Mouse (Mus musculus): ENCODE measurements around the gene Ackr4.

- TF ChIP-seq POLR2A (IDR thresholded peaks at IDR 0.05; ENCODE audit: borderline replicate concordance, extremely low read depth, insufficient read depth, insufficient read length, poor library complexity, severe bottlenecking) (no peak), CTCF (IDR thresholded peaks at IDR 0.05; ENCODE audit: borderline replicate concordance, extremely low read depth, insufficient read depth, insufficient read length) (no peak)
Measured at GRCm38 (mm10) chr9:104169986-104170385, 43.3 kb upstream of the Ackr4 start.

Data from brain, embryonic 14.5 days (tissue).